Mouse (Mus musculus) embryonic facial prominence, embryonic 12.5 days (tissue): Measurements from ENCODE around the gene Tnks2. TPM values are rescaled to one million over a fixed set of nuclear protein-coding genes. Genes with fewer than 3 reads are reported as not detected.

ENCODE experiments used
- ATAC-seq: fragments of 200-750 bp; cut with Nextera tagmentation; 2 replicates; pipeline ENCODE4 v1.8.0; 2017; ENCODE audit not compliant: insufficient number of reproducible peaks, insufficient read depth, low FRiP score, low TSS enrichment
- H3K27ac ChIP-seq: fragments of 300-500 bp; sonication (generic); 2 replicates; pipeline ENCODE4 v1.5.1; 2016; ENCODE audit warnings: mild to moderate bottlenecking
- H3K27me3 ChIP-seq: fragments of 300-500 bp; sonication (generic); 2 replicates; pipeline ENCODE4 v1.6.1; 2016; ENCODE audit warnings: mild to moderate bottlenecking, moderate library complexity
- H3K36me3 ChIP-seq: fragments of 300-500 bp; sonication (generic); 2 replicates; pipeline ENCODE4 v1.6.1; 2016; ENCODE audit warnings: mild to moderate bottlenecking
- H3K4me1 ChIP-seq: fragments of 300-500 bp; sonication (generic); 2 replicates; pipeline ENCODE4 v1.6.1; 2016
- H3K4me2 ChIP-seq: fragments of 300-500 bp; sonication (generic); replicated peaks from 2 replicates; pipeline ENCODE4 v1.6.1; 2016; ENCODE audit warnings: mild to moderate bottlenecking, moderate library complexity
- H3K4me3 ChIP-seq: fragments of 300-500 bp; sonication (generic); 2 replicates; pipeline ENCODE4 v1.5.1; 2016; ENCODE audit warnings: mild to moderate bottlenecking
- H3K9ac ChIP-seq: fragments of 300-500 bp; sonication (generic); 2 replicates; pipeline ENCODE4 v1.6.1; 2016; ENCODE audit warnings: mild to moderate bottlenecking, moderate library complexity
- H3K9me3 ChIP-seq: fragments of 300-500 bp; sonication (generic); 2 replicates; pipeline ENCODE4 v1.6.1; 2016; ENCODE audit warnings: mild to moderate bottlenecking, moderate library complexity
- WGBS: fragments of 180-500 bp; shearing (Covaris S2); methylation state at CpG from one replicate; pipeline ENCODE4 v1.1.7; 2016; 5-methylcytosine and 5-hydroxymethylcytosine counted together
- polyA plus RNA-seq: library from polyadenylated mRNA; unstranded; fragments of >200 nt; fragmentation: Nextera tagmentation; extraction: Ambion mirVana; gene quantifications from 2 replicates; pipeline ENCODE4 v1.2.1, GENCODE M21; 2016

Tnks2 gene
- 81.8 and 82.8 TPM in 2 replicates for polyA plus RNA-seq

DNA sequence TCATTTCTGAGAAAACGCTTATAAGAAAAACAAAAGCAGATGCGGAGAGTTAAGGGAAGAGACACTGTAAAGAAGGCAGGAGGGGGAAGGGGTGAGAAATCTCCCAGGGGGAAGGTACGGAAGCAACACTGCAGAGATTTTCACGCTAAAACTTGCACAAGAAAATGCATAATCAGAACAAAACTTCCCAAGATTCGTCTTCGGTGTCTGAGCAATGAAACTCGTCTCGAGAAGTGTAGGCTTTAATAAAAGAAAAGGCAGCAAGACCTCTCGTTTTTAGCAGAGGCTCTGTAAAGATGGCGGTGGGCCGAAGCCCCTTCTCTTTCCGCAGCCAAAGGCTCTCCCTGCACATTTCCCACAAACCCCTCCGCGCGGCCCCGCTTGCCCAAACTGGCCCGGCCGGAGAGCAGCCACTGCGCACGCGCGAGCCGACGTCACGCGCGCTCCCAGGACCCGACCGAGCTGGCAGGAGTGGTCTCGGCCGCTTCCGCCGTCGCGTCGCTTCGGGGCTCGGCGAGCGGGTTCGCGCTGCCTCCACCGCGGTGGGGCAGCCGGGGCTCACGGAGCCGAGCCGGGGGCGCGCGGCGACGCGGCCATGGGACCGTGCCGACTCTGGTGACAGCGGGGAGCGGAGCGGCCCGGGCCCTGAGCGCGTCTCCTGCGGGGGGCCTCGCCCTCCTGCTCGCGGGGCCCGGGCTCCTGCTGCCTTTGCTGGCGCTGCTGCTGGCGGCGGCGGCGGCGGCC, at the start of gene Tnks2:
Gene Tnks2 (plus strand): TSS at position 445 of the 744 bp plus-strand sequence.
- under 1% methylated on average over 67 of the region's 73 CpGs for WGBS

DNA sequence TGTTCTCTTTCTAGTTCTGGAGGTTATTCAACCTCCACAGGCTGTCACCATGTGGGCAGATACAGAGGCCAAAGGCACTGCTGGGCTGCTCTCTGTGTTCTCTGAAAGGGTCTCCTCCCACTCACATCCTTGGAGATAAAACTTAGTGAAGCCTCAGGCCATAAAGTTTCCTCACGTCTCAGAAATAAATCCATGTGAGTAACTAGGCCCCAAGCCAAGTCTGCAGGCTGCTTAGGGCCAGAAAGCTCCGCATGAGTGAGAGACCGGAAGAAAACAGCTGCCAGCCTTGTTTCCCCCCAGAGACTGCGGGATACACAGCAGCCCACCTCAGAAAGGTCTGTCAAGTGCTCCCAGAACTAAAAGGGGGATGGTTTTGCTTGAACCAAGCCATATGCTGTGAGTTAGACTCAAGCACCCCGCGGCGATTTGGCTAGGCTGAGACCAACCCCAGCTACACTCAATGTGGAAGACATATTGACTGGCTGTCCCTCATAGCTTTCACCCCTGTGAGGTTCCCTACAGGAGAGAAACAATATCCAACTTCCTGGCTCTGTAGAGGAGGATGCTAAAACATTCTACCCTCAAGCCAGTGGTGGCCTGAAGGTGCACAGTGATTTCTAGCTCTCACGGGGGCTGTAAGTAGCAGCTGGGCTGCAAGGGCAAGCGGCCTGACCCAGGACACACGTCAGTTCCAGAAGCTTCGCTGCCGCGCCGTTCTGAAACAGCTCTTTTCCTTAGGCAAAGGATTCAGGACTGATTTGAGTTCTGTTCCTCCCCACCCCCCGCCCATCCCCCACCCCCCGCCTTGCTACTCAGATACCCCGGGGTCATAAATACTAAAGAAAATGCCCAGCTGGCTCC, 43.9 kb upstream of the Tnks2 start:
- Histone ChIP-seq H3K9ac (no peak overlapping the region), H3K4me1 (peaks cover 6% of the 10 kb centered on the region; the same call in 1 of the 2 replicates), H3K9me3 (no peaks in the 10 kb centered on the region), H3K27me3 (no peaks in the 10 kb centered on the region), H3K4me2 (no peak overlapping the region), H3K36me3 (no peaks in the 10 kb centered on the region), H3K4me3 (no peak overlapping the region), H3K27ac (peak overlapping the region; percentile 17; the same call in 1 of the 2 replicates)
- no peak for ATAC-seq
- WGBS, result 63% methylated on average over 17 of the region's 17 CpGs

More for the DNA sequence above, at the start of gene Tnks2:
- H3K9me3 ChIP-seq, result no peaks in the 10 kb centered on the region
- peaks cover 11% of the 10 kb centered on the region; the same call in 1 of the 2 replicates for H3K4me1 ChIP-seq
- H3K27me3 ChIP-seq, result no peaks in the 10 kb centered on the region
- ATAC-seq, result peak; percentile 92
- H3K27ac ChIP-seq, result peak within 1 kb of the TSS; percentile 99
- peak within 1 kb of the TSS; percentile 98 for H3K4me3 ChIP-seq
- H3K36me3 ChIP-seq, result peaks cover 6% of the 10 kb centered on the region; the same call in 1 of the 2 replicates
- peak within 1 kb of the TSS; percentile 99 for H3K9ac ChIP-seq
- peak within 1 kb of the TSS; percentile 66 for H3K4me2 ChIP-seq

DNA sequence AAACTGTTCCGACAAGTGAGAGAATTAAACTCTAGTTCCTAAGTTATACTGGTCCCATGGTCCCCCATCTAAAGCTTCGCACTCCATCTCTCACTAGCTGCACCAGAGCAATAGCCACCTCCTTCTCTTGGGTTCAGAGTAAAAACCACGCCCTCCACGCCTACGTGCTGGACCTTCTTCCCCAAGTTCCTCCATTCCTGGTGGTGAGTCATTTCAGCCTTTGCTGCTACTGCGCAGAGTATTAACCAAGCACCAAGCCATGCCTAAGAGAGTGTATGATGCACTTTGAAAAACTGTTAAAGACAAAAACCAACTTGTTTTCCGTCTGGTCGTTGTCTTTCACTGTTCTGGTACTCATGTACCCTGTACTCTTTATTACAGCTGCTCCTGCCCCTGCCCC, 41.4 kb upstream of the Tnks2 start:
- Histone ChIP-seq H3K4me3 (no peak overlapping the region), H3K4me2 (no peak overlapping the region), H3K36me3 (no peaks in the 10 kb centered on the region), H3K27me3 (no peaks in the 10 kb centered on the region), H3K9me3 (no peaks in the 10 kb centered on the region), H3K9ac (no peak overlapping the region), H3K27ac (no peak overlapping the region), H3K4me1 (peaks cover 6% of the 10 kb centered on the region; the same call in 1 of the 2 replicates)
- no peak for ATAC-seq
- 89% methylated on average over 8 of the region's 8 CpGs for whole genome bisulfite sequencing

DNA sequence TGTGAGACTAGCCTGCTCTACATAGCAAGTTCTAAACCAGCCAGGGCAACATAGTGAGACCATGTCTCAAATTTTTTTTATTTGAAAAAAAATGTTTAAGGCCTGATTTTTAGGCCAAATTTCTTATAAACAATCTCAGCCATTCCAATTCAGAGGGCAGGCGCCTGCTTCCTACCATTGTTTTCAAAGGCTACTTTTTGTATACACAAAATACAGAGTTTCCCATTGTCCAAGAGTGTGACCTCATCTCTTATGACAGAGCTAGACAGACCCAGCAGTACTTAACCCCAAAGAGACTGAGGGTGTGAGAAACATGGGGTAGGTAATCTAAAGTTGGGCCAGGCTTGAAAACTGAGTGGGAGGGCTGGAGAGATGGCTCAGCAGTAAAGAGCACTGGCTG, 40.6 kb upstream of the Tnks2 start:
- Histone ChIP-seq H3K4me1 (peaks cover 6% of the 10 kb centered on the region; the same call in 1 of the 2 replicates), H3K4me3 (no peak overlapping the region), H3K9ac (no peak overlapping the region), H3K4me2 (no peak overlapping the region), H3K36me3 (no peaks in the 10 kb centered on the region), H3K9me3 (no peaks in the 10 kb centered on the region), H3K27ac (no peak overlapping the region), H3K27me3 (no peaks in the 10 kb centered on the region)
- WGBS, result 81% methylated on average over 1 of the region's 1 CpGs
- ATAC-seq, result no peak

DNA sequence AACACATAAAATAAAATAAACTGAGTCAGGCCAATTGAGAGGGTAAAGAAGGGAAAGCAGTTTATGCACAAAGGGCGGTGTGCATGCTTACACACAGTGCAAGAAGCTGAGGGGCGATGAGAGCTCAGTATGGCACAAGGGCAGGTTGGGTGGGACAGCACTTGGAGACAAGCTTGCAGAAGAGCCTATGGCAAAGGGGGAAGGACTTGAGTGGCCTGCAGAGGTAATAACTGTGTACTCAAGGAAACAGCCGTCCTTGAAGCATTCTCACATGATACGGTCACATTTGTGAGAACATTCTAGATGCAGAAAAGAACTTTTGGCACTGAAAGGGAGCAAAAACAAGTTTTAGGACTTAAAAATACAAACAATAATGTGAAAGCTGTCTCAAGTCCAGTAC, 40.0 kb upstream of the Tnks2 start:
- Histone ChIP-seq H3K9ac (no peak overlapping the region), H3K9me3 (no peaks in the 10 kb centered on the region), H3K4me1 (peaks cover 6% of the 10 kb centered on the region; the same call in 1 of the 2 replicates), H3K4me2 (no peak overlapping the region), H3K36me3 (no peaks in the 10 kb centered on the region), H3K4me3 (no peak overlapping the region), H3K27me3 (no peaks in the 10 kb centered on the region), H3K27ac (no peak overlapping the region)
- WGBS, result 90% methylated on average over 4 of the region's 4 CpGs
- ATAC-seq, result no peak

DNA sequence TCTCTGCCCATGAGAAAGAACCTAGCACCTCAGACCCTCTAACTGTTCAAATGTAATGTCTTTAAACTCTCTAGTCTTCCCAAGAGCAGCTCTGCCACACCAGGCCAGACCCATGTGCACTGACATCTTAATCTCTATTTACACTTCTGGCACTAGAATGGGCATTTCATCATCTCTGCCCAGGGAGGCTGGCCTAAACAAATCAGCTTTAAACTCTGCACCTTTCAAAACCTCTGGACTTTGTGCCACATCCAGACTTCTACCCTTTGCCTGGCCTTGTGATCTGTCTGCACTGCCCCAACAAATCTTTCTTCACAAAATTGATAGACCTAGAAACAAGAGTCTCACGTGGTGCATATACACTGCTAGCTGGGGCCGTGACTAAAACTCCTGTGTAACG, 38.8 kb upstream of the Tnks2 start:
- no peak overlapping the region for H3K27ac ChIP-seq
- no peaks in the 10 kb centered on the region for H3K9me3 ChIP-seq
- WGBS, result 75% methylated on average over 3 of the region's 3 CpGs
- H3K4me1 ChIP-seq, result peaks cover 2% of the 10 kb centered on the region; the same call in 1 of the 2 replicates
- no peak overlapping the region for H3K4me3 ChIP-seq
- H3K9ac ChIP-seq, result no peak overlapping the region
- H3K36me3 ChIP-seq, result no peaks in the 10 kb centered on the region
- ATAC-seq, result no peak
- H3K4me2 ChIP-seq, result no peak overlapping the region
- no peaks in the 10 kb centered on the region for H3K27me3 ChIP-seq

DNA sequence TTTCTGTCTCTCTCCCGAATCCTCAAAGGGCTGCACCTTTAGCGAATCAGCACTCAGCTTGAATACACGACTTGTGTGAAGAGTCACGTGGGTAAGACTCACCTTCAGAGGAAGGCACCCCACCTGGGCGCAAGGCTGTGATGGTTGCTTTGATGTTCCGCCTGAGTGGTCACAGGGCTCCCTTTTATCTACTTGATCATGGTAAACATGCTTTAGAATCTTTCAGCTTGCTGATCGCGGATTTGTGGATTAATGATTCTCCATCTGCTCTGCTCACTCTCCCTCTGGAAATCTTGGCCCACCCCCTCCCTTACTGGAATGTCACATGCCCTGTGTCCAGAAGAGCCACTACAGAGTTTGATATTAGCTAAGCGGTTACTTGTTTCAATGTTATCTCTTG, 37.1 kb upstream of the Tnks2 start:
- no peaks in the 10 kb centered on the region for H3K4me1 ChIP-seq
- 78% methylated on average over 9 of the region's 9 CpGs for WGBS

DNA sequence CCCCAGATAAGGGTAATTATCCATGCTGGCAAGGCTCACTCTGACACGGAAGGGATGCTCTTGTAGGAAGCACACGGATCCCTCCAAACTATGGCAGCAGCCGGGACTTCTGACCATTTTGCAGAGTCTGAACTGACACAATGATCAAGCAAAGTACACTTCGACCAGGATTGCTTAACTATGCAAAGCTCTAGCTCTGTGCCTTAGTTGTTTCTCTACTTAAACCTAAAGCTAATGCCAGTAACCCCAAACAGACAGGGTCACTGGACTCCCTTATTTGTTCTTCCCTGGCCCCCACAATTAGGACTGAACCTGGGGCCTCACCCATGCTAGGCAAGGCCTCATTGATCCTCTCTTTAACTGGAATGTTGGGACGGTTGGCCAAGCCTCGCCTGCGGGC, 33.7 kb upstream of the Tnks2 start:
- H3K9me3 ChIP-seq, result no peaks in the 10 kb centered on the region
- no peaks in the 10 kb centered on the region for H3K27me3 ChIP-seq
- H3K4me1 ChIP-seq, result no peaks in the 10 kb centered on the region
- H3K27ac ChIP-seq, result no peak overlapping the region
- no peak for ATAC-seq
- no peak overlapping the region for H3K4me2 ChIP-seq
- no peak overlapping the region for H3K4me3 ChIP-seq
- no peak overlapping the region for H3K9ac ChIP-seq
- H3K36me3 ChIP-seq, result no peaks in the 10 kb centered on the region
- WGBS, result 88% methylated on average over 7 of the region's 7 CpGs

More for the DNA sequence above, 37.1 kb upstream of the Tnks2 start:
- Histone ChIP-seq H3K4me2 (no peak overlapping the region), H3K4me3 (no peak overlapping the region), H3K9me3 (no peaks in the 10 kb centered on the region), H3K36me3 (no peaks in the 10 kb centered on the region), H3K9ac (no peak overlapping the region), H3K27ac (no peak overlapping the region), H3K27me3 (no peaks in the 10 kb centered on the region)
- ATAC-seq, result no peak

DNA sequence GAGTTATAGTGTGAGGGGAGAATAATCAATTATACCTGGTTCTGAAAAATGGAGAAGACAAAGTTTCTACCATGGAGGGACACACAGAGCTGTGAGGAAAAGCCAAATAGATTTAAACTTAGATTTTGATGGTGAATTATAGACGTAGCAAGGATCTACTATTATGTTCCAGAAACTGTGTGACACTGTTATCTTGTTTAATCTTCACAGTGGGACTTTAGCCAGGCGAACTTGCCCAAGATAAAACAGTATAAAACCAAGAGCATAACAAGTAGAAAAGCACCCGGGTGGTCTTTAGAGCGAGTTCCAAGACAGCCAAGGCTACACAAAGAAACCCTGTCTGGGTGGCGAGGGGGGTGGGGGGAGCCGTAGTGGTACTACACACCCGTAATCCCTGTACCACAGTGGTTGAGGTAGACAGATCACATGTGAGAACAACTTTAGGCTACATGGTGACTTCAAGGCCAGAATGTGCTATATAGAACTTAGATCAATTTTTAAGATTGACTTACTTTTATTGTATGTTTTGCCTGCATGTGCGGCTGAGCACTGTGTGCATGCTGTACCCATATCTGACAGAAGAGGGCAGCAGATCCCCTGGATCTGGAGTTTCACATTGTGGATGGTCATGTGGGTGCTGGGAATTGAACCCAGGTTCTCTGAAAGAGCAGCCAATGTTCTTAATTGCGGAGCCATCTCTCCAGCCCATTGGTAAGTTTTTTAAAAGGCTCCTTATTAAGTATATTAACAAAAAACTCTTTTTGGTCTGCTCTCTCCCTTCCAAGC, 32.0 kb upstream of the Tnks2 start:
- no peaks in the 10 kb centered on the region for H3K36me3 ChIP-seq
- no peak overlapping the region for H3K4me3 ChIP-seq
- no peaks in the 10 kb centered on the region for H3K27me3 ChIP-seq
- no peak overlapping the region for H3K9ac ChIP-seq
- WGBS, result 82% methylated on average over 9 of the region's 9 CpGs
- no peaks in the 10 kb centered on the region for H3K4me1 ChIP-seq
- no peak for ATAC-seq
- H3K4me2 ChIP-seq, result no peak overlapping the region
- no peaks in the 10 kb centered on the region for H3K9me3 ChIP-seq
- peak overlapping the region; percentile 23; the same call in 1 of the 2 replicates for H3K27ac ChIP-seq

DNA sequence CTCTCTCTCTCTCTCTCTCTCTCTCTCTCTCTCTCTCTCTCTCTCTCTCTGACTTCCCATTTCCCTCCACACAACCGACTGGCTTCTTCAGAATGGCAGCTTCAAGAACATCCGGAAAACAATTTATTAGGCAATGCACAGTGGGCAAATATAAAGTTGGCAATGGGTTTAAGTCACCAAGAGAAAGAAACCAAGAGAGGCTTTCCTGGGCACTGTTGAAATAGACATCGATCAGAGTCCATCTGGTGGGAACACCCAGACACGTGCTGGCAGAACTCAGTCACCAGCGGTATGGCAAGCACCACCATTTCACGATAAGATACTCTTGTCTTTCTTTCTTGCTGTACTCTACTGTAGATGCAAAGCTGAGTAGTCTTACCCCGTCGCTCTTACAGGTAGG, 30.6 kb upstream of the Tnks2 start:
- no peak overlapping the region for H3K4me3 ChIP-seq
- no peaks in the 10 kb centered on the region for H3K27me3 ChIP-seq
- no peak overlapping the region for H3K9ac ChIP-seq
- no peaks in the 10 kb centered on the region for H3K9me3 ChIP-seq
- H3K4me2 ChIP-seq, result no peak overlapping the region
- no peak overlapping the region for H3K27ac ChIP-seq
- H3K36me3 ChIP-seq, result no peaks in the 10 kb centered on the region
- WGBS, result 94% methylated on average over 8 of the region's 8 CpGs
- H3K4me1 ChIP-seq, result no peaks in the 10 kb centered on the region
- no peak for ATAC-seq

DNA sequence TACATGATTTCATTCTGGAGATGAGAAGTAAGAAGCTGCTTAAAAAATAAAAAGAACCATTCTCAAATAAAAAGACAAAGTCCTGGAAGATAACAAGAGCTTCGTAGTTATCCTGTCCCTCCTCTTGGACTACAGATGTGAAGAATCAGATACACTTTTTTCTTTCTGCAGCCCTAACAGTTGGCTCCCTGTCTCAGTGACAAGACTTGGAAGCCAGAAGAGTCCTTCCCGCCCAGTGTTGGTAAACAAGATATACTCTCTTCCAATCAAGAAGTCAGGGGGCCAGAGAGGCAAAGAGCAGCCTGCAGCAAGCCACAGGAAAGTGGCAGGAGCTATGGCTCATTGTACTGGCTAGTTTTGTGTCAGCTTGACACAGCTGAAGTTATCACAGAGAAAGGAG, 27.2 kb upstream of the Tnks2 start:
- Histone ChIP-seq H3K27me3 (no peaks in the 10 kb centered on the region), H3K36me3 (no peaks in the 10 kb centered on the region), H3K9me3 (no peaks in the 10 kb centered on the region), H3K4me1 (no peaks in the 10 kb centered on the region), H3K4me2 (no peak overlapping the region), H3K4me3 (no peak overlapping the region), H3K9ac (no peak overlapping the region), H3K27ac (no peak overlapping the region)
- ATAC-seq, result no peak
- WGBS, result 78% methylated on average over 2 of the region's 2 CpGs
